Mouse (Mus musculus): ENCODE measurements around the gene Mrpl10. TPM values are rescaled to one million over a fixed set of nuclear protein-coding genes. Genes with fewer than 3 reads are reported as not detected.
A peak's percentile ranks its signal among the peaks of the same experiment; 100 is the strongest.

The Mrpl10 gene
- polyA plus RNA-seq (2015; fragmentation: Nextera tagmentation; extraction: Ambion mirVana) = 58.9 and 59.0 TPM in 2 replicates

GRCm38 (mm10) chr11:97041022-97041899, at the start of gene Mrpl10, which contains the start of gene Lrrc46:
Mrpl10 (plus strand) TSS chr11:97041560.
Lrrc46 (minus strand) TSS chr11:97041407.
- under 1% methylated on average over 44 of the region's 48 CpGs for WGBS
- Histone ChIP-seq H3K27me3 (no peaks in the 10 kb centered on the region), H3K4me1 (replicated peaks) (peaks cover 19% of the 10 kb centered on the region), H3K36me3 (peaks cover 16% of the 10 kb centered on the region), H3K9me3 (no peaks in the 10 kb centered on the region), H3K9ac (peak within 1 kb of the TSS; percentile 86), H3K27ac (replicated peaks) (peak within 1 kb of the TSS; percentile 86), H3K4me3 (peak within 1 kb of the TSS; percentile 84), H3K4me2 (peak within 1 kb of the TSS; percentile 84)
- peak; percentile 89 for ATAC-seq (ENCODE audit: low read depth)

GRCm38 (mm10) chr11:96992722-96993311, 48.5 kb upstream of the Mrpl10 start:
- H3K4me1 ChIP-seq (replicated peaks) = peaks cover 22% of the 10 kb centered on the region
- peak overlapping the region; percentile 39; the same call in 1 of the 2 replicates for H3K9ac ChIP-seq
- H3K36me3 ChIP-seq = no peaks in the 10 kb centered on the region
- H3K27ac ChIP-seq (replicated peaks) = no peak overlapping the region; the same call in 1 of the 2 replicates
- H3K27me3 ChIP-seq = peaks cover 26% of the 10 kb centered on the region
- H3K4me3 ChIP-seq = no peak overlapping the region
- no peaks in the 10 kb centered on the region for H3K9me3 ChIP-seq
- ATAC-seq (ENCODE audit: low read depth) = no peak
- no peak overlapping the region for H3K4me2 ChIP-seq
- WGBS = 32% methylated on average over 8 of the region's 8 CpGs

GRCm38 (mm10) chr11:96995031-96995430, 46.3 kb upstream of the Mrpl10 start:
- Histone ChIP-seq H3K27me3 (peaks cover 25% of the 10 kb centered on the region), H3K27ac (replicated peaks) (no peak overlapping the region), H3K4me2 (no peak overlapping the region), H3K36me3 (no peaks in the 10 kb centered on the region), H3K4me3 (no peak overlapping the region), H3K9ac (no peak overlapping the region), H3K9me3 (no peaks in the 10 kb centered on the region), H3K4me1 (replicated peaks) (peaks cover 15% of the 10 kb centered on the region)
- ATAC-seq (ENCODE audit: low read depth) = no peak
- 20% methylated on average over 5 of the region's 5 CpGs for WGBS

GRCm38 (mm10) chr11:96995836-96996772, 45.3 kb upstream of the Mrpl10 start:
- WGBS = 83% methylated on average over 15 of the region's 15 CpGs
- Histone ChIP-seq H3K9ac (no peak overlapping the region), H3K36me3 (no peaks in the 10 kb centered on the region), H3K4me3 (no peak overlapping the region), H3K27ac (replicated peaks) (no peak overlapping the region), H3K4me1 (replicated peaks) (peaks cover 15% of the 10 kb centered on the region), H3K4me2 (no peak overlapping the region), H3K27me3 (peaks cover 33% of the 10 kb centered on the region), H3K9me3 (no peaks in the 10 kb centered on the region)
- no peak for ATAC-seq (ENCODE audit: low read depth)

GRCm38 (mm10) chr11:96996773-96997379, 44.5 kb upstream of the Mrpl10 start:
- WGBS = 8% methylated on average over 17 of the region's 17 CpGs
- H3K36me3 ChIP-seq = no peaks in the 10 kb centered on the region
- ATAC-seq (ENCODE audit: low read depth) = peak; percentile 48; the same call in 1 of the 2 replicates
- no peak overlapping the region for H3K27ac ChIP-seq (replicated peaks)
- peak overlapping the region; percentile 53 for H3K4me2 ChIP-seq
- peak overlapping the region; percentile 60 for H3K9ac ChIP-seq
- H3K9me3 ChIP-seq = no peaks in the 10 kb centered on the region
- H3K4me1 ChIP-seq (replicated peaks) = peaks cover 15% of the 10 kb centered on the region
- H3K4me3 ChIP-seq = peak overlapping the region; percentile 25
- peaks cover 34% of the 10 kb centered on the region for H3K27me3 ChIP-seq

- Histone ChIP-seq H3K36me3 (no peaks in the 10 kb centered on the region), H3K27ac (replicated peaks) (no peak overlapping the region), H3K27me3 (peaks cover 39% of the 10 kb centered on the region), H3K4me1 (replicated peaks) (peaks cover 15% of the 10 kb centered on the region), H3K9me3 (no peaks in the 10 kb centered on the region), H3K4me2 (peak overlapping the region; percentile 53), H3K4me3 (peak overlapping the region; percentile 25), H3K9ac (peak overlapping the region; percentile 60)
- WGBS = 6% methylated on average over 30 of the region's 30 CpGs
- ATAC-seq (ENCODE audit: low read depth) = peak; percentile 32; the same call in 1 of the 2 replicates
Observed at GRCm38 (mm10) chr11:96997380-96997956, 43.9 kb upstream of the Mrpl10 start.

- 36% methylated on average over 5 of the region's 5 CpGs for WGBS
Observed at GRCm38 (mm10) chr11:97003170-97003569, 38.2 kb upstream of the Mrpl10 start.

GRCm38 (mm10) chr11:97007093-97007794, 34.1 kb upstream of the Mrpl10 start:
- WGBS = 75% methylated on average over 9 of the region's 9 CpGs

More at GRCm38 (mm10) chr11:97003170-97003569, 38.2 kb upstream of the Mrpl10 start:
- no peak overlapping the region for H3K4me2 ChIP-seq
- no peak overlapping the region for H3K27ac ChIP-seq (replicated peaks)
- H3K9ac ChIP-seq = no peak overlapping the region
- H3K4me3 ChIP-seq = no peak overlapping the region
- ATAC-seq (ENCODE audit: low read depth) = no peak
- H3K9me3 ChIP-seq = no peaks in the 10 kb centered on the region
- no peaks in the 10 kb centered on the region for H3K36me3 ChIP-seq
- peaks cover 43% of the 10 kb centered on the region for H3K27me3 ChIP-seq
- H3K4me1 ChIP-seq (replicated peaks) = no peaks in the 10 kb centered on the region

GRCm38 (mm10) chr11:97009198-97009790, 32.1 kb upstream of the Mrpl10 start:
- WGBS = 58% methylated on average over 8 of the region's 8 CpGs
- Histone ChIP-seq H3K27me3 (peaks cover 69% of the 10 kb centered on the region), H3K9ac (no peak overlapping the region), H3K4me3 (no peak overlapping the region), H3K4me1 (replicated peaks) (no peaks in the 10 kb centered on the region), H3K27ac (replicated peaks) (no peak overlapping the region), H3K36me3 (no peaks in the 10 kb centered on the region), H3K4me2 (no peak overlapping the region), H3K9me3 (no peaks in the 10 kb centered on the region)
- no peak for ATAC-seq (ENCODE audit: low read depth)

More at GRCm38 (mm10) chr11:97007093-97007794, 34.1 kb upstream of the Mrpl10 start:
- no peak overlapping the region for H3K27ac ChIP-seq (replicated peaks)
- H3K4me1 ChIP-seq (replicated peaks) = no peaks in the 10 kb centered on the region
- H3K27me3 ChIP-seq = peaks cover 59% of the 10 kb centered on the region
- no peaks in the 10 kb centered on the region for H3K9me3 ChIP-seq
- no peak overlapping the region for H3K4me2 ChIP-seq
- no peaks in the 10 kb centered on the region for H3K36me3 ChIP-seq
- no peak overlapping the region for H3K4me3 ChIP-seq
- ATAC-seq (ENCODE audit: low read depth) = no peak
- no peak overlapping the region for H3K9ac ChIP-seq

GRCm38 (mm10) chr11:97013121-97013670, 28.2 kb upstream of the Mrpl10 start, which contains the start of gene Sp6:
Sp6 (plus strand) TSS chr11:97013394.
- H3K4me1 ChIP-seq (replicated peaks) = peaks cover 4% of the 10 kb centered on the region; the same call in 1 of the 2 replicates
- H3K27me3 ChIP-seq = peaks cover 95% of the 10 kb centered on the region
- 0 out of 2 replicates have a peak within 1 kb of the TSS, but pooled peaks have one; percentile 17 for H3K9ac ChIP-seq
- no peaks in the 10 kb centered on the region for H3K9me3 ChIP-seq
- no peak within 1 kb of the TSS for H3K4me3 ChIP-seq
- no peak for ATAC-seq (ENCODE audit: low read depth)
- no peak within 1 kb of the TSS for H3K4me2 ChIP-seq
- no peak within 1 kb of the TSS for H3K27ac ChIP-seq (replicated peaks)
- 48% methylated on average over 8 of the region's 8 CpGs for WGBS
- no peaks in the 10 kb centered on the region for H3K36me3 ChIP-seq

Data from neural tube, embryonic 13.5 days (tissue).